Mouse (Mus musculus): ENCODE data around the gene Lingo4. TPM values are rescaled to one million over a fixed set of nuclear protein-coding genes. Genes with fewer than 3 reads are reported as not detected.

Gene Lingo4
- total and polyA plus RNA-seq, 3 experiments = 0.05 TPM; not detected in 2

DNA sequence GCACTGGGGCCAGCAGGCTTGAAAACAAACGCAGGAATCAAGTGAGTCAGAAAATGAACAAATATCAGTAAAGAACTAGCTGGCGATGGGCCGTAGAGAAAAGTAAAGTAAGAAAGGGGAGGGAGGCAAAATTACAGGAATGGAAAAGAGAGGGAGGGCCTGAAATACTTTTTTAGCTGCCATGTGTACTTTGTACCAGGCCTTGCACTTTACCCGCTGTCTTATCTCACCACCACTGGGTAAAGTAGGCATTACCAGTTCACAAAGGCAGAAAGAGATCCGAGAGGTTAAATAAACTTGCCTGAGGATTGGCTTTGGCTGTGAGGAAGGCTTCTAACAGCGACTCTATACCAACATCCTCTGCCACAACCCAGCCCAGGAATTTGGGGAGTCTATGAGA lies 30.8 kb upstream of the Lingo4 start:
- ATAC-seq (ENCODE audit: extremely low read depth, insufficient number of reproducible peaks, low FRiP score, poor library complexity, severe bottlenecking) = no peak

DNA sequence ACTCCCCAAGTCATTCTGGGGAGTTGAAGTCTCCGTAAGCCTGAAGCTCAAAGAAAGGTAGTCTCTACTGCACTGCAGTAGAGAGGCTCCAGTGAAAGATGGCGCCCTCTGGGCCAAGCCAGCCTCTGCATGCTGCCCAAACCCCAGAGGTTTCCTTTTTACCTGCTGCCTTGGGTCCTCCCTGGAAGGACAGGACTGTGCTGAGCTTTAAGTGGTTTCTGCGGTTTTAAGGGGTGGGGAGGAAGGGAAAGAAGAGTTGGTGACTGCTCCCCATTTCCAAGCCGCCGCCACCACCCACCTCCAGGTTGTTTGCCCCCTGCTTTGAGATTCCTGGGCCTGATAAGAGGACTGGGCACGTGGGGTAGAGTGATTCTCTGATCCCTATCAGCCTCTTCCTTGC lies 29.7 kb upstream of the Lingo4 start:
- H3K4me1 ChIP-seq (ENCODE audit: insufficient read depth, low read depth, low read length) = peaks cover 4% of the 10 kb centered on the region
- ATAC-seq (ENCODE audit: extremely low read depth, insufficient number of reproducible peaks, low FRiP score, poor library complexity, severe bottlenecking) (no peak), DNase-seq (ENCODE audit: low spot score) (no peak)
- H3K4me3 ChIP-seq (ENCODE audit: low read depth, low read length) = no peak overlapping the region
- H3K9me3 ChIP-seq (replicated peaks) = peaks cover 7% of the 10 kb centered on the region
- no peaks in the 10 kb centered on the region for H3K36me3 ChIP-seq (replicated peaks)
- TF ChIP-seq CTCF (IDR thresholded peaks at IDR 0.05; ENCODE audit: low read depth, low read length) (no peak), GATA2 (IDR thresholded peaks at IDR 0.05; ENCODE audit: borderline replicate concordance, low read depth, low read length) (no peak), GATA1 (IDR thresholded peaks at IDR 0.05; ENCODE audit: borderline replicate concordance, low read length) (no peak), TAL1 (conservative IDR thresholded peaks at IDR 0.05; ENCODE audit: low read depth, low read length) (no peak), POLR2AphosphoS5 (IDR thresholded peaks at IDR 0.05; ENCODE audit: insufficient replicate concordance, low read depth, low read length) (no peak)
- peaks cover 17% of the 10 kb centered on the region for H3K27me3 ChIP-seq (ENCODE audit: insufficient read depth, low read length)

More for the DNA sequence above, 30.8 kb upstream of the Lingo4 start:
- no peak for TF ChIP-seq TAL1 (conservative IDR thresholded peaks at IDR 0.05; ENCODE audit: low read depth, low read length)
- TF ChIP-seq GATA1 (IDR thresholded peaks at IDR 0.05; ENCODE audit: borderline replicate concordance, low read length) = no peak
- TF ChIP-seq GATA2 (IDR thresholded peaks at IDR 0.05; ENCODE audit: borderline replicate concordance, low read depth, low read length) = no peak
- no peak for TF ChIP-seq CTCF (IDR thresholded peaks at IDR 0.05; ENCODE audit: low read depth, low read length)
- no peak for TF ChIP-seq POLR2AphosphoS5 (IDR thresholded peaks at IDR 0.05; ENCODE audit: insufficient replicate concordance, low read depth, low read length)
- Histone ChIP-seq H3K4me3 (ENCODE audit: low read depth, low read length) (no peak overlapping the region), H3K27me3 (ENCODE audit: insufficient read depth, low read length) (peaks cover 11% of the 10 kb centered on the region), H3K36me3 (replicated peaks) (no peaks in the 10 kb centered on the region), H3K9me3 (replicated peaks) (peaks cover 10% of the 10 kb centered on the region), H3K4me1 (ENCODE audit: insufficient read depth, low read depth, low read length) (peaks cover 3% of the 10 kb centered on the region; the same call in 1 of the 2 replicates)
- DNase-seq (ENCODE audit: low spot score) = no peak

DNA sequence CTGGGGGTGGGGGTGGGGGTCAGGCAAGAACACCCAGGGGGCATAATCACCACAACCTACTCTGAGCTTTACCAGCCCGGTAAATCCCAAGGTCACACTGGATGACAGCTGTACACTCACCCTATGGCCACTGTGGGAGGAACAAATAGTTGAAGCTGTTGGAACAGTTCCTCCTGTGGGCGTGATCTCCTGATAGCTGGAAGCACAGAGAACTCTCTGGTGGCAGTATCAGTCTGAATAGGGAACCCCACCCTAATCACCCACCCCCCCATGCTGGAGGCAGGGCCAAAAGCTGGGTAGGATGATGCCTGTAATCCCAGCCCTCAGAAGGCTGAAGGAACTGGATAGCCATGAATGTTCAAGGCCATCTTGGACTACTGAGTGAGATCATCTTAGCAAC lies 28.6 kb upstream of the Lingo4 start:
- DNase-seq (ENCODE audit: low spot score) (no peak), ATAC-seq (ENCODE audit: extremely low read depth, insufficient number of reproducible peaks, low FRiP score, poor library complexity, severe bottlenecking) (no peak)
- no peaks in the 10 kb centered on the region for H3K9me3 ChIP-seq (replicated peaks)
- TF ChIP-seq POLR2AphosphoS5 (IDR thresholded peaks at IDR 0.05; ENCODE audit: insufficient replicate concordance, low read depth, low read length) (no peak), CTCF (IDR thresholded peaks at IDR 0.05; ENCODE audit: low read depth, low read length) (no peak), GATA2 (IDR thresholded peaks at IDR 0.05; ENCODE audit: borderline replicate concordance, low read depth, low read length) (no peak), TAL1 (conservative IDR thresholded peaks at IDR 0.05; ENCODE audit: low read depth, low read length) (no peak)
- no peak overlapping the region for H3K4me3 ChIP-seq (ENCODE audit: low read depth, low read length)
- no peaks in the 10 kb centered on the region for H3K36me3 ChIP-seq (replicated peaks)
- H3K27me3 ChIP-seq (ENCODE audit: insufficient read depth, low read length) = peaks cover 25% of the 10 kb centered on the region
- peaks cover 6% of the 10 kb centered on the region; the same call in 1 of the 2 replicates for H3K4me1 ChIP-seq (ENCODE audit: insufficient read depth, low read depth, low read length)

DNA sequence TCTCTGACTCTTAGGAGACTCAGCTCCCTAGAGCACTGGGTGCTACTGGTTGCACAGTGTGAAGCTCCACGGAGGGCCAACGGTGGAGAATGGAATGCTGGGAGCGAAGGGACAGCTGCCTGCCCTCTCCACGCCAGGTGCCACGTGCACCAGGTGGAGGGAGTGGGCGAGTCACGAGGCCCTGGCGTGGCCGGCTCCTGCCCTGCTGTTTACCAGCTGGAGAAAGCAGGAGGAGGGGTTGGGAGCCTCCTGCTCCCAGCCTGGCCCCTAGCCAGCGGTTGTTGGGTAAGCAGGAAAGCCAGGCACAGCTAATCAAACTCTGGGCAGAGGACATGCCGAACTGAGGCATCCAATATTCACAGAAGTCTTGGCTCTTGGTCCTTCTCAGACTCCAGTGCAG lies 26.7 kb upstream of the Lingo4 start:
- H3K36me3 ChIP-seq (replicated peaks) = no peaks in the 10 kb centered on the region
- H3K27me3 ChIP-seq (ENCODE audit: insufficient read depth, low read length) = peaks cover 32% of the 10 kb centered on the region
- no peaks in the 10 kb centered on the region for H3K9me3 ChIP-seq (replicated peaks)
- no peak overlapping the region for H3K4me3 ChIP-seq (ENCODE audit: low read depth, low read length)
- ATAC-seq (ENCODE audit: extremely low read depth, insufficient number of reproducible peaks, low FRiP score, poor library complexity, severe bottlenecking) = no peak
- peaks cover 6% of the 10 kb centered on the region; the same call in 1 of the 2 replicates for H3K4me1 ChIP-seq (ENCODE audit: insufficient read depth, low read depth, low read length)
- no peak for DNase-seq (ENCODE audit: low spot score)
- no peak for TF ChIP-seq CTCF (IDR thresholded peaks at IDR 0.05; ENCODE audit: low read depth, low read length)
- no peak for TF ChIP-seq POLR2AphosphoS5 (IDR thresholded peaks at IDR 0.05; ENCODE audit: insufficient replicate concordance, low read depth, low read length)
- no peak for TF ChIP-seq GATA2 (IDR thresholded peaks at IDR 0.05; ENCODE audit: borderline replicate concordance, low read depth, low read length)
- no peak for TF ChIP-seq GATA1 (IDR thresholded peaks at IDR 0.05; ENCODE audit: borderline replicate concordance, low read length)
- no peak for TF ChIP-seq TAL1 (conservative IDR thresholded peaks at IDR 0.05; ENCODE audit: low read depth, low read length)

DNA sequence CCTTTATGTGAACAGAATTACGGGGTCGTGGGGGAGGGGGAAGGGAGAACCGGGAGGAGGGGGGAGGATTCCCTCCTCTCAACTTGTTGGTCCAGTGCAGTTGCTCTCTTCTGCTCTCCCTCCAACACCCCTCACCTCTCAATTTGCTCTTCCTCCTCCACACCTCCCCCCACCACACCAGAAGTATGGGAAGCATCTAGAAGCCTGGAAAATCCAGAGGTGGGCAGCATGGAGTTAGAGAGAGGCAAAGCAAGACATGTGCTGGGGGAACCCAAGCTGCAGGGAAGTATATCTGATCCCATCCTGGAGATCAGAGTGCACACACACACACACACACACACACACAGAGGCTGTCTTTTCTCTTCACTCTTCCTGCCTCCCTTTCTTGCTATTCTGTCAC lies 26.3 kb upstream of the Lingo4 start:
- peaks cover 36% of the 10 kb centered on the region for H3K27me3 ChIP-seq (ENCODE audit: insufficient read depth, low read length)
- H3K9me3 ChIP-seq (replicated peaks) = no peaks in the 10 kb centered on the region
- H3K36me3 ChIP-seq (replicated peaks) = no peaks in the 10 kb centered on the region
- ATAC-seq (ENCODE audit: extremely low read depth, insufficient number of reproducible peaks, low FRiP score, poor library complexity, severe bottlenecking) = no peak
- H3K4me3 ChIP-seq (ENCODE audit: low read depth, low read length) = no peak overlapping the region
- H3K4me1 ChIP-seq (ENCODE audit: insufficient read depth, low read depth, low read length) = peaks cover 6% of the 10 kb centered on the region; the same call in 1 of the 2 replicates
- no peak for DNase-seq (ENCODE audit: low spot score)
- TF ChIP-seq GATA2 (IDR thresholded peaks at IDR 0.05; ENCODE audit: borderline replicate concordance, low read depth, low read length) = no peak
- no peak for TF ChIP-seq POLR2AphosphoS5 (IDR thresholded peaks at IDR 0.05; ENCODE audit: insufficient replicate concordance, low read depth, low read length)

DNA sequence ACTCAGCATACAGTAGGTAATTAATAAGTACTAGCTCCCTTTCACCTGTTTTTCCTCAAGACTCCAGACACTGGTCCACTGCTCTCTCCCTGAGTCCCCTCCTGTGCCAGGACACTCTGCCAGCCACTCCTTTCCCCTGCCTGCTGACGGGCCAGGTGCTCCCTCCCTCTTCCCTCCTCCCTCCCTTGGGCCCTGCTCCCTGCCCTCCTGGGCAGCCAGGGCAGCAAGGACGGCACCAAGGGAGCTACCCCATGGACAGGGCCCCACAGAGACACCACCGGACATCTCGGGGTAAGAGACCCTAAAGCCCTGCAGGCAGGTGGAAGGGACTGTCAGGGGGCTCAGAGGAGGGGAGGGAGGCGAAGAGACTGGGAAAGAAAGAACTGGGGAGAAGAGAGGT lies 25.7 kb upstream of the Lingo4 start, which contains the start of gene Rorc:
Rorc (plus strand) TSS at position 154 of the 400 bp plus-strand sequence.
- H3K9me3 ChIP-seq (replicated peaks) = no peaks in the 10 kb centered on the region
- H3K4me1 ChIP-seq (ENCODE audit: insufficient read depth, low read depth, low read length) = peaks cover 6% of the 10 kb centered on the region; the same call in 1 of the 2 replicates
- DNase-seq (ENCODE audit: low spot score) (no peak), ATAC-seq (ENCODE audit: extremely low read depth, insufficient number of reproducible peaks, low FRiP score, poor library complexity, severe bottlenecking) (no peak)
- H3K27me3 ChIP-seq (ENCODE audit: insufficient read depth, low read length) = peaks cover 42% of the 10 kb centered on the region
- TF ChIP-seq POLR2AphosphoS5 (IDR thresholded peaks at IDR 0.05; ENCODE audit: insufficient replicate concordance, low read depth, low read length) (no peak), CTCF (IDR thresholded peaks at IDR 0.05; ENCODE audit: low read depth, low read length) (no peak), GATA2 (IDR thresholded peaks at IDR 0.05; ENCODE audit: borderline replicate concordance, low read depth, low read length) (no peak), TAL1 (conservative IDR thresholded peaks at IDR 0.05; ENCODE audit: low read depth, low read length) (no peak), GATA1 (IDR thresholded peaks at IDR 0.05; ENCODE audit: borderline replicate concordance, low read length) (no peak)
- H3K4me3 ChIP-seq (ENCODE audit: low read depth, low read length) = no peak within 1 kb of the TSS
- no peaks in the 10 kb centered on the region for H3K36me3 ChIP-seq (replicated peaks)

All from G1E (cell line).